Mouse (Mus musculus) cerebellum, postnatal 10 days (tissue): ENCODE measurements around the gene Psg29.

Source experiments
- DNase-seq, 2 experiments: peaks; one replicate each; pipeline ENCODE4 v3.0.0; 2021; ENCODE audit warnings: mixed read lengths in 2 of 2

The Psg29 gene

DNA sequence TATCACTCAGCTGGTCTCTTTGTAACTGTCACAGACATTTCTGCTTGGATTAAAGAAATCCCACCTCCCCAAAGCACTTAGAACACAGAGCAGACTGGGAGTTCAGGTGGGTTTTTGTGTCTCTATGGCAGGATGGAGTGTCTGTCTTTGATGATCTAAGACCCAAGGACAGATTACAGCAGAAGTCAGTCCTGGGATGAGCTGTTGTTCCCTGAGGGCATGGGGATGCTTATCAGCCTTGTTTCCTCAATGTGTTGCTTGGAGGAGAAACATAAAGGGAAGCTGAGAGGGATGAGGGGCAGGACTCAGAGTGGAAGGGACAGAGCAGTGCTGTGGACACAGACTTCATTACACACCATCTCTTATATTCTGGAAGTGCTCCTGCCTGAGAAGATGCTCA is at the start of gene Psg29:
Gene Psg29, plus strand, starts transcription at position 301 of the 400 bp plus-strand sequence.
- DNase-seq = no peak

DNA sequence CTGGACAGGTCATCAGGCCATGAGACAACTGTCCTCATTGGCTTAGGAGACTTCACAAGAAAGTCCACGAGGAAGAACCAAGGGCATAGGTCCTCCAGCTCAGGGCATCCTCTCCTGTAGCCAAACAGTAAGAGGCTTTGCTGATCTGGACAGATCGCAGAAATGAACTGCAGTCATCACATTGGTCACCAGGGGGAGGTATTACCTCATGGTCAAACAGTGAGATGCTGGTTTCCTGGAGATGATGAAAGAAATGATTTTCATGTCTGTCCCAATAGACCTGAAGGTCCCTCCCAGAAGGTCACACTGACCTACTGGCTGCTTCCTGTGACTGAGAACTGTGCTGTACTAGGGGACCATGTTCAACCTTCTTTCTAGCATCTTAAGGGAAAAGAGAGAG is 47.6 kb upstream of the Psg29 start:
- peak; percentile 72 to 83 for DNase-seq

DNA sequence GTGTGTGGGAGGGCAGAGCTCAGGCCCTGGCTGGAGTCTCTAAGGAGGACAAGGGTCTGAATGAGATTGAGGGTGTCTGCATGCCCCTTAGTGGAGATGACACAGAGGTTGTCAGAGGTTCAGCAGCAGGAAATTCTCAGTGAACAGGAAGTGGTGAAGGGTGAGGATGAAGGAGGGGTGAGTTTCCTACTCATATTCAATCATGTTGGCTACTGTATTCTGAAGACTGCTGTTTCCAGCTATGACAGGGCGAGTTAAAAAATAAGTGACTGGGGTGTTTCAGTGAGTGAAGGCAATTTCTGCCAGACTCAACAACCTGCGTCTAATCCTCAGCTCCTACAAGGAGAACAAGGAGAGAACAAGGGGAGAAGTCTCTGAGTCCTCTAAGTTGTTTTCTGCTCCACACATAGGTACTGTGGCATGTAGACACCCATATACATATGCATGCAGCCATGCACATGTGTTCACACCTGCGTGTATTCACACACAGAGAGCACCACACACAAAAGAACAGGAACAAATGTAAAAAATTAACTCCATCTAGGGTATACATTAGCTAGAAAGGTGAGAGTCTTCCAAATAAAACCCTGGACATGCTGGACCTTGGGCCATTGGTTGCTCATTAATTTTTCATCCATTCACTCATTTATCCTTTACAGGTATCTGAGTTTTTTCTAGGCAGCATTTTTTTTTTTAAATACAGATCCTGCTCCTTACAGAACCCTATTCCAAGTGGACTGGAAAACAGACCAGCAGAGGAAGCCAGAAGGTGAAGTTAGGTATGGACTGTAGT is 46.2 kb upstream of the Psg29 start:
- no peak for DNase-seq

DNA sequence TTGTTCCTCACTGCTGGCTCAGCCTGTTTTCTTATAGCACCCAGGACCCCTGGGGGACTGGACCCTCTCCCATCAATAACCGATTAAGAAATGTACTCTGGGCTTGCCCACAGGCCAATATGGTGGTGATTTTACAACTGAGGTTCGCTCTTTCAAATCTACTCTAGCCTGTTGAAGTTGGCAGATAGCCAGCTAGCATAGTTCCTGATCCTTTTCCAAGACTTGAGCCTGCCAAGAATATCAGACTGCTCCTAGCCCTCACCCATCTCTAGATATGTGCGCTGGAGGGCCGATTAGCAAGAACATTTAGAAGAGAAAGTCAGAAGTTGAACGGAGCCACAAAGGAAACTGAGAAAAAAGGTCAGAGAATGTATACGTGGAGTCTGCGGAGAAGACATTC is 44.3 kb upstream of the Psg29 start:
- peak; percentile 50 to 62 for DNase-seq

DNA sequence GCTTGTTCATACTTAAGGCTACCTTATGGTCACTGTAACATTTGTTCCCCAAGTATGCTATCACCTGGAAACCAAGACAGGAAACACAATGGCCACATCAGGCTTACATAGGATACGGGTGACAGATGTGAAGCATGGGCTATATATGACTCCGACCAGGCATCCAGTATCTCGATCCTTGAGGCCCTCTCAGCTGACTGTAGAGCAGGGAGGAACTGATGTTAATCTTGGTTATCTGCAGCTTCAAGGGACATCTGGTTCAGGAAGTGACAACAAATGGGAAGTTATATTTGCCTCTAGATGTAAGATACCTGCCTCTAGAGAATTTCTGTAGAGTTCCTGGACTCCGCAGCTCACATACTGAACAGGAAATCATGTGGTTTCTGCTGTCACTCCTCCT is 31.4 kb upstream of the Psg29 start:
- DNase-seq = no peak

DNA sequence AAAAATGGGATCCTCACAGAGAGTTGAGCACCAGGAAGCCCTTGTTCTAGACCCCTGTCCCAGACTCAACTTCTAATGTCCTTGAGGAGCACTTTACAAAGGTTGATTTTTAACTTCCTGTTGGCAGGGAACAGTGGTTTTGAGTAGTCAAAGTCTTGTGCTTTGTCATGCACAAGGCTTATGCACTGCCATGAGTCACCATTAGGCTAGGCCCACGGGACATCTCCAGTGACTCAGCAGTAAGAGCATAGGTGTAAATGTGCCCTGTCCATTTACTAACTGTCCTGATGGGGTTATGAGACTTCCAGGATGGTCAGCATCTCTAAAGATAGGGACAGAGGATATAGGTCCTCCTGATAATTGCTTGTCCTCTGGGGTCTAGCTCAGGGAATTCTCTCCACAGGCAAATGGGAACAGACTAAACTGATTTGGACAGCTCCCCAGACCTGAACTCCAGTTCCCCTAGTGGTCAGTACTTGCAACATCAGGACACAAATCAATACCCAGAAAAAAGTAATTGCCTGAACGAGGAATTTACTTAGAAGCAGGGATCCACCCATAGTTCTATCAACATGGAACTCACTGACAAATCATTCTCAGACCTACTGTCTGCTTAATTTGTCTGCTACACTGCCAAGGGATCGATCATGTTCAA is 2.4 kb downstream of the Psg29 start:
- no peak for DNase-seq
